Mouse (Mus musculus) CH12.LX (cell line): Measurements from ENCODE around the gene Zfp688. TPM values are rescaled to one million over a fixed set of nuclear protein-coding genes. Genes with fewer than 3 reads are reported as not detected.
"Not testable (repeated sequence)": the region's sequence is repeated elsewhere in the genome, so short reads cannot be mapped to it uniquely, and the experiment has no call there.

ENCODE experiments used
- DNase-seq: peaks from one replicate; pipeline ENCODE4 v3.0.0-alpha.2; 2013; ENCODE audit errors: extremely low read depth
- H3K27ac ChIP-seq: 2 replicates; pipeline ENCODE4 v1.5.1; 2012; ENCODE audit warnings: low read depth, mild to moderate bottlenecking, control low read depth, moderate library complexity; ENCODE audit not compliant: insufficient read depth
- H3K27me3 ChIP-seq: replicated peaks from 2 replicates; pipeline ENCODE3; 2012; ENCODE audit warnings: inconsistent platforms
- H3K36me3 ChIP-seq, 2 experiments: replicated peaks in 1 of 2; 2 replicates each; pipeline versions ENCODE3 to v1.6.1; 2012; ENCODE audit warnings: inconsistent platforms in 1 of 2, low read length in 1 of 2, mild to moderate bottlenecking in 1 of 2, mixed read lengths in 1 of 2, moderate library complexity in 1 of 2; ENCODE audit not compliant: control insufficient read depth in 1 of 2, insufficient read depth in 1 of 2
- H3K4me1 ChIP-seq, 2 experiments: 2 replicates each; pipeline ENCODE4 v1.6.1; 2012; ENCODE audit warnings: inconsistent platforms in 1 of 2, moderate library complexity in 1 of 2; ENCODE audit not compliant: insufficient read depth in 2 of 2, control insufficient read depth in 1 of 2
- H3K4me2 ChIP-seq: 2 replicates; pipeline ENCODE4 v1.6.1; 2012; ENCODE audit warnings: low read depth, mild to moderate bottlenecking, control low read depth; ENCODE audit not compliant: poor library complexity, insufficient read depth, severe bottlenecking
- H3K4me3 ChIP-seq, 3 experiments: fragments of 150-350 bp in 1 of 3; sonication (generic) in 1 of 3; replicated peaks in 1 of 3; 2 replicates each; pipeline versions ENCODE3 to v1.5.1; 2011 to 2012; ENCODE audit warnings: low read depth in 2 of 3, low read length in 2 of 3, mild to moderate bottlenecking in 2 of 3, moderate library complexity in 2 of 3, control low read depth in 1 of 3, improper control_type of control experiment in 1 of 3, inconsistent platforms in 1 of 3, mixed read lengths in 1 of 3; ENCODE audit not compliant: poor library complexity in 1 of 3
- H3K79me2 ChIP-seq: replicated peaks from 2 replicates; pipeline ENCODE4 v1.6.1; 2012; ENCODE audit warnings: mild to moderate bottlenecking, moderate library complexity; ENCODE audit not compliant: control insufficient read depth, poor library complexity, insufficient read depth, severe bottlenecking; ENCODE audit errors: extremely low read depth
- H3K9ac ChIP-seq: 2 replicates; pipeline ENCODE4 v1.6.1; 2012; ENCODE audit warnings: low read depth, mild to moderate bottlenecking, control low read depth, moderate library complexity; ENCODE audit not compliant: insufficient read depth
- H3K9me3 ChIP-seq: replicated peaks from 2 replicates; pipeline ENCODE3; 2012; ENCODE audit warnings: low read length, inconsistent platforms, mixed read lengths
- CHD1 ChIP-seq: IDR thresholded peaks from 2 replicates; pipeline ENCODE4 v1.6.1; 2012; ENCODE audit warnings: low read depth, low read length, improper control_type of control experiment, inconsistent platforms
- CHD2 ChIP-seq: IDR thresholded peaks from 2 replicates; pipeline ENCODE4 v1.6.1; 2011; ENCODE audit warnings: low read length, improper control_type of control experiment
- CTCF ChIP-seq, 2 experiments: IDR thresholded peaks in 1 of 2; conservative IDR thresholded peaks in 1 of 2; 2 replicates each; pipeline ENCODE4 v1.5.1; 2011 to 2012; ENCODE audit warnings: low read depth in 2 of 2, low read length in 2 of 2, improper control_type of control experiment in 1 of 2, inconsistent platforms in 1 of 2, mild to moderate bottlenecking in 1 of 2, moderate library complexity in 1 of 2
- E2F4 ChIP-seq: IDR thresholded peaks from 2 replicates; pipeline ENCODE4 v1.6.1; 2011; ENCODE audit warnings: low read depth, low read length, improper control_type of control experiment; ENCODE audit not compliant: insufficient replicate concordance
- JUND ChIP-seq: conservative IDR thresholded peaks from 2 replicates; pipeline ENCODE4 v1.6.1; 2011; ENCODE audit warnings: low read depth, low read length, improper control_type of control experiment
- MEF2A ChIP-seq: IDR thresholded peaks from 2 replicates; pipeline ENCODE4 v1.6.1; 2014; ENCODE audit warnings: low read depth, mild to moderate bottlenecking, inconsistent platforms, low read length, improper control_type of control experiment, borderline replicate concordance
- NRF1 ChIP-seq: IDR thresholded peaks from 2 replicates; pipeline ENCODE4 v1.6.1; 2014; ENCODE audit warnings: low read depth, mild to moderate bottlenecking, inconsistent platforms, low read length, improper control_type of control experiment, moderate library complexity
- PAX5 ChIP-seq: IDR thresholded peaks from 2 replicates; pipeline ENCODE4 v1.6.1; 2012; ENCODE audit warnings: low read length, inconsistent platforms, mixed read lengths
- POLR2A ChIP-seq: IDR thresholded peaks from 2 replicates; pipeline ENCODE4 v1.6.1; 2011; ENCODE audit warnings: low read depth, mild to moderate bottlenecking, improper control_type of control experiment, low read length
- POLR2AphosphoS2 ChIP-seq: IDR thresholded peaks from 2 replicates; pipeline ENCODE4 v1.6.1; 2011; ENCODE audit warnings: low read depth, low read length, improper control_type of control experiment
- RCOR1 ChIP-seq: conservative IDR thresholded peaks from 2 replicates; pipeline ENCODE4 v1.6.1; 2012; ENCODE audit warnings: low read depth, mild to moderate bottlenecking, inconsistent platforms, low read length, improper control_type of control experiment
- SIN3A ChIP-seq: IDR thresholded peaks from 2 replicates; pipeline ENCODE4 v1.6.1; 2012; ENCODE audit warnings: low read length, improper control_type of control experiment, inconsistent platforms
- SMC3 ChIP-seq: IDR thresholded peaks from 2 replicates; pipeline ENCODE4 v1.6.1; 2011; ENCODE audit warnings: low read depth, low read length, improper control_type of control experiment
- TBP ChIP-seq: conservative IDR thresholded peaks from 2 replicates; pipeline ENCODE4 v1.6.1; 2011; ENCODE audit warnings: low read depth, low read length, improper control_type of control experiment
- TCF12 ChIP-seq: IDR thresholded peaks from 2 replicates; pipeline ENCODE4 v1.6.1; 2014; ENCODE audit warnings: low read depth, mild to moderate bottlenecking, inconsistent platforms, low read length, improper control_type of control experiment
- UBTF ChIP-seq: IDR thresholded peaks from 2 replicates; pipeline ENCODE4 v1.6.1; 2012; ENCODE audit warnings: low read depth, mild to moderate bottlenecking, inconsistent platforms, low read length, improper control_type of control experiment, moderate library complexity
- USF1 ChIP-seq: IDR thresholded peaks from 2 replicates; pipeline ENCODE4 v1.6.1; 2014; ENCODE audit warnings: low read depth, mild to moderate bottlenecking, inconsistent platforms, low read length, improper control_type of control experiment
- USF2 ChIP-seq: conservative IDR thresholded peaks from 2 replicates; pipeline ENCODE4 v1.6.1; 2011; ENCODE audit warnings: low read depth, low read length, improper control_type of control experiment
- ZC3H11A ChIP-seq: IDR thresholded peaks from 2 replicates; pipeline ENCODE4 v1.6.1; 2012; ENCODE audit warnings: low read depth, mild to moderate bottlenecking, inconsistent platforms, low read length, improper control_type of control experiment
- ZKSCAN1 ChIP-seq: IDR thresholded peaks from 2 replicates; pipeline ENCODE4 v1.6.1; 2012; ENCODE audit warnings: low read depth, inconsistent platforms, low read length, improper control_type of control experiment, borderline replicate concordance
- ZMIZ1 ChIP-seq: IDR thresholded peaks from 2 replicates; pipeline ENCODE4 v1.6.1; 2012; ENCODE audit warnings: low read depth, mild to moderate bottlenecking, inconsistent platforms, low read length, improper control_type of control experiment
- ZNF384 ChIP-seq: IDR thresholded peaks from 2 replicates; pipeline ENCODE4 v1.6.1; 2012; ENCODE audit warnings: low read depth, low read length, improper control_type of control experiment, inconsistent platforms
- dilution Hi-C: fragments of 300-500 bp; cut with MboI; formaldehyde crosslinking; loops from 2 replicates; pipeline ENCODE4 v1.14.3; 2020; ENCODE audit warnings: low sequenced_read_pairs; ENCODE audit not compliant: extremely low pct_unique_long_range_greater_than_20kb, extremely low pct_ligation_motif_present
- in situ Hi-C: fragments of 300-500 bp; cut with MboI; formaldehyde crosslinking; loops from 3 replicates; pipeline ENCODE4 v1.14.3; 2019; ENCODE audit warnings: low sequenced_read_pairs, low pct_ligation_motif_present, low pct_unique_long_range_greater_than_20kb, mixed read lengths
- polyA plus RNA-seq: library from polyadenylated mRNA; unstranded; fragments of >175 nt; gene quantifications from 2 replicates; pipeline ENCODE4 v1.2.1, GENCODE M21; 2012; ENCODE audit warnings: low read depth; ENCODE audit not compliant: insufficient read length
- total RNA-seq, 2 experiments: library from RNA; depleted of rRNA; stranded (reverse); fragments of 300-350 nt in 1 of 2; fragments of >200 nt in 1 of 2; gene quantifications; 2 replicates each; pipeline ENCODE4 v1.2.3; 2012 to 2014

The Zfp688 gene
- total and polyA plus RNA-seq, 3 experiments = 12.4 to 21.3 (median 18.7) TPM

DNA sequence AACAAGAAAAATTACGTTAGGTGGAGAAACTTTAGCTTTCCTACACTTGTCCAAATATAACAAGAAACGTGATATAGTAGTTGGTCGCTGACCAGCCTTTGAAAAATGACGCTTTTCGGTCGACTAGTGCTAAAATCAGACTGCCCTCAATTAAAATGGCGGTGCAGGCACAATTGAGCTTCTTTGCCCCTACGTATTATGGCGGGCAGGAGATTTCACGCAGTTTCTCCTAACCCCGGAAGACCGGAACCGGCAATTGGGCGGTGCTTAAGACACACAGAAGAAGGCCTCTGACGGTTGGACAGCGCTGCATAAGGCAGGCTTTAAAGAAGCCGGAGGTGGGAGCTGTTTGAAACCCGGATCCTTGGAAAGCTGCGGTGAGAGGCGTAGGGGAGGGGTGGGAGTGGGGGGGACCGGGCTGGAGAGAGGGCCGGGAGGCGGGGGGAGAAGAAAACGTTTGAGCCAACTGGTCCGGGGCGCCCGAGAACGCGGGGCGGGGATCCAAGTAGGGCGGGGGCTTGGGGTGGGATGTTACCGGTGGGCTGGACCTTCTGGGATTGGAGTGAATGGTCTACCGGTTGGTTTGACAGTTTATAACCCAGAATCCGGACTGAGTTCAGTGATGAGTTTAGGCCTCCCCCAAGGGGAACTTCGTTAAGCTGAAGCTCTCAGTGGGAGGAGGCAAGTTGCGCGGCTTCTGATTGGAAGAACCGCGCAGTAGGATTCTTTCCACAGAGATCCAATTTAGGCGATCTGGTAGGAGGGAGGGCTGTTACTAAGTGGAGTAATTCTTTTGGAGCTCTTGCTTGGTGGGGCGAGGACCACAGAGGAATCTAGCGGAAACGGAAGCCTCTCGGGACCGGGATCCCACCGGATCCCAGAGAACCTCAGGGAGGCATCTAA, 49.1 kb upstream of the Zfp688 start (continued):
- TF ChIP-seq TCF12 = peak; percentile 88

DNA sequence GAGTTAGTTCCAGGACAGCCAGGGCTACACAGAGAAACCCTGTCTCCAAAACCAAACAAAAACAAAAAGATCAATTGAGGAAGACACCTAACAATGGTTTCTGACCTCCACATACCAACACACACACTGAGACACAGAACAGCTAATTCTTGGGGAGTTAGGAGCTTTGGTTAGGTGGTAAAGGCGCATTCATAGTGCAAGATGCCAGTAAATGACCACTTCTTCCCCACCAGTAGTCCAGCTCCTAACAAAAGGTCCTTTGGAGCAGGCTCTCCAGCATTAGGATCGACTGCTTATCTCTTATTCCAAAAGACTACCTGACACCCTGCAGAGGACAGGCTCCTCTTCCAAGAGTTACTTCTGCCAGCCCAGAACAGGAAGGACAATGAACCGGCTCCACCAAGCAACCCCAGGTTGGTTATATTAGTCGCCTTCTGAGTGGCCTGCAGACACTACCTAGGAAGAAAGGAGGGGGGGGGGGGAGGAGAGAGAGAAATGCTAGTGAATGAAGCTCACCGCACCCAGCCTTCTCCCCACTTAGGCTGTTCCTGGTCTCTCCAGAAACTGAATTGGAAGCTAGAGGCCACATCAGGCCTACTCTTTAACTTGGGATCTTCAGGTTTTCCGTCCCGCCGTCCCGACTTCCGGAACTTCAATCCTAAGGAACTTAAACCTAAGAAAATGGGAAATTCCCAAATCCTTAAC, 48.3 kb upstream of the Zfp688 start:
- Histone ChIP-seq H3K79me2 (peaks cover 5% of the 10 kb centered on the region; the same call in 1 of the 2 replicates), H3K36me3 (peaks cover 33 to 54% of the 10 kb centered on the region in 2 experiments), H3K4me3 (peak overlapping the region; percentile 64 to 82 (median 77)), H3K9ac (peak overlapping the region; percentile 94), H3K9me3 (peaks cover 16% of the 10 kb centered on the region), H3K27ac (peak overlapping the region; percentile 57), H3K27me3 (no peaks in the 10 kb centered on the region), H3K4me1 (peaks cover 3 to 20% of the 10 kb centered on the region in 2 experiments; a peak in 2 of 4 replicates), H3K4me2 (peak overlapping the region; percentile 85)
- in situ Hi-C loops (no loop called here), dilution Hi-C loops (no loop called here)
- DNase-seq = peak; percentile 39
- TF ChIP-seq POLR2A (0 out of 2 replicates have a peak, but pooled peaks have one; percentile 3), CTCF (conservative IDR thresholded peaks at IDR 0.05 in 1 of 2, IDR thresholded peaks at IDR 0.05 in 1 of 2; ENCODE audit: low read depth in 2 of 2, low read length in 2 of 2) (no peak), CHD1 (0 out of 2 replicates have a peak, but pooled peaks have one; percentile 30), SIN3A (no peak; the same call in 1 of the 2 replicates), MEF2A (no peak)

DNA sequence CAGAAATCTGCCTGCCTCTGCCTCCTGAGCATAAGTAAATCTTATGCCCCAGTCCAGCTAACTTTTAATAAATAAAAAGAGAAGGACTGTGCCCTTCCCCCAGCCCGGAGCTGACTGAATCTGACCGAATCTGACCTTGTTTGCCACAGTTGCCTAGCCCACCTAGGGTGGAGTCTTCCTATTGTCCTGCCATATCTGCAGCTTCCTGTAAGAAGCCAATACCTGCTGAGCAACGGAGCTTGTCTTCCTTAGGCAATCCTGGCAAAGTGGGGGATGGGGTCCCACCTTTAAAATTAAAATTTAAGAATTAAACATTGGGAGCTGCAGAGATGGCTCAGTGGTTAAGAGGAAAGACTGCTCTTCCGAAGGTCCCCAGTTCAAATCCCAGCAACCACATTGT, 44.7 kb upstream of the Zfp688 start:
- TF ChIP-seq ZKSCAN1 (no peak), SMC3 (no peak), USF2 (no peak), POLR2AphosphoS2 (no peak), ZMIZ1 (no peak), JUND (no peak), UBTF (no peak), CTCF (conservative IDR thresholded peaks at IDR 0.05 in 1 of 2, IDR thresholded peaks at IDR 0.05 in 1 of 2; ENCODE audit: low read depth in 2 of 2, low read length in 2 of 2) (no peak), PAX5 (no peak), TCF12 (no peak), TBP (no peak), ZC3H11A (no peak), POLR2A (no peak), RCOR1 (no peak), NRF1 (no peak), USF1 (no peak), CHD2 (no peak), ZNF384 (no peak), E2F4 (no peak)
- no peak overlapping the region for H3K27ac ChIP-seq
- peaks cover 4% of the 10 kb centered on the region for H3K79me2 ChIP-seq
- H3K9me3 ChIP-seq = peaks cover 16% of the 10 kb centered on the region
- dilution Hi-C loops (no loop called here), in situ Hi-C loops (no loop called here)
- H3K9ac ChIP-seq = no peak overlapping the region
- no peaks in the 10 kb centered on the region for H3K27me3 ChIP-seq
- DNase-seq = no peak
- H3K4me3 ChIP-seq = no peak overlapping the region
- no peak overlapping the region for H3K4me2 ChIP-seq
- H3K36me3 ChIP-seq = peaks cover 19 to 39% of the 10 kb centered on the region in 2 experiments
- peaks cover 0 to 13% of the 10 kb centered on the region in 2 experiments; a peak in 2 of 4 replicates for H3K4me1 ChIP-seq

DNA sequence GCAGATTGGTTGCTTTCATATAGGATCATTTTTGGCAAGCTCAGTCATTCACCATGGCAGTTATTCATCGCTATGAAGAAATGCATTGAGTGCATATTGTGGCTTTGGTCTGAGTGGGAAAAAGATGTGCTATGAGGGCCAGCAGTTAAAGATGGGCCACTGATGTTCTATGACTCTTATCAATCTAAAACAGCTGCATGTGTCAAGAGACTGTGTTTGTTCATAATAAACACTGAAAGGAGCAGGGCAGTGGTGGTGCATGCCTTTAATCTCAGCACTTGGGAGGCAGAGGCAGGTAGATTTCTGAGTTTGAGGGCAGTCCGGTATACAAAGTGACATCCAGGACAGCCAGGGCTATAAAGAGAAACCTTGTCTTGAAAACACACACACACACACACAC, 43.8 kb upstream of the Zfp688 start:
- H3K27ac ChIP-seq, H3K79me2 ChIP-seq, DNase-seq, H3K4me2 ChIP-seq, in situ Hi-C loops, H3K9ac ChIP-seq, dilution Hi-C loops, H3K4me3 ChIP-seq, H3K27me3 ChIP-seq: not testable (repeated sequence)
- Histone ChIP-seq H3K36me3 (peaks cover 20 to 46% of the 10 kb centered on the region in 2 experiments), H3K4me1 (peaks cover 2 to 22% of the 10 kb centered on the region in 2 experiments; a peak in 2 of 4 replicates), H3K9me3 (peaks cover 16% of the 10 kb centered on the region)
